Comparison of ENCODE assay signal across 7 mouse cellular contexts in the genomic region with DNA sequence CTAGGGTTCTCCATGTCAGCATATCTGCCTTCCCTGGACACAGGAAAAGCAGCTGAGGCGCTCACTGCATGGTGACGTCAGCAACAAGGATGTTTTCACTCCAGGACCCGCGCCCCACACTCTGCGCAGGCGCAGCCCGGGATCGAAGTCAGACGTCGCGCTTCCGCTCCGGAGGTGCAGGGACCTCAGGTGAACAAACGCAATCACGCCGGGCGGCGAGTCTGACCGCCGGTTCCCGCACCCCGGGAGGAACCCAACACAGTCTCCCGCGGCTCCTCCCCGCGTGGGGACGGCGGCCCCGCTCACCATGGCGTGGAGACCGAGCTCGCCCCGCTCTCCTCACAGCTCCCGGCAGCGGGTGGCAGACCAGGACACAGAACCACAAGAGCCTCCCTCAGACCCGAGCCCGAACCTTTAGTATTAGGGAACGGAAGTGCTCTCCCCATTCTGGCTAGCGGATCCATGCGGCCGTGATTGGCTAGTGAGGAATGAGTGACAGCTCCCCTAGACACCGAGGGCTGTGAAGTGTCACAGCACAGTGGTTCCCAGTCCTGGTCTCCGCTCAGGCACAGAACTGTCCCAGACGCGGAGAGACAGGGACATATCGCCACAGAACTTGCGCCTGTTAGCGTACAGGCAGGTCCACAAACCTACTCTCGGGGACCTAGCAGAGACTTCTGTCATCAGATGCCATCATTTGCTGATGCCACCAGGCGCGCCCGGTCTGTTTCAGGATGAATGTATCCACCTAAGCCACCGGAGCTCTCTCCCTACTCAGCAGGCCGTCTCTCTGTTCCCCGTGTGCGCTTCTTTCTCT. TPM values are rescaled to one million over a fixed set of nuclear protein-coding genes. Genes with fewer than 3 reads are reported as not detected.
DNase-seq lines count a peak whose midpoint lies in the region; ATAC-seq and TF ChIP-seq lines count a peak whose summit lies in the region.
"Not testable (repeated sequence)": the region's sequence is repeated elsewhere in the genome, so short reads cannot be mapped to it uniquely, and the experiment has no call there.

No protein-coding gene starts in this region.

- peak overlapping the region; percentile 89 for H3K27ac ChIP-seq in embryonic facial prominence, embryonic 13.5 days
- peak overlapping the region; percentile 94 for H3K27ac ChIP-seq in heart, adult 2 months
- peak overlapping the region; percentile 91 for H3K27ac ChIP-seq in limb, embryonic 13.5 days
- H3K27ac ChIP-seq in midbrain, embryonic 15.5 days, result peak overlapping the region; percentile 94
- H3K27ac ChIP-seq in spleen, adult 2 months (ENCODE audit: insufficient read depth, low read length), result peak overlapping the region; percentile 94

- H3K27me3 ChIP-seq in embryonic facial prominence, embryonic 13.5 days; heart, adult 2 months (ENCODE audit: control insufficient read depth, insufficient read depth, low read length); limb, embryonic 13.5 days; midbrain, embryonic 15.5 days (replicated peaks); spleen, adult 2 months (ENCODE audit: control insufficient read depth, insufficient read depth, low read length): not testable (repeated sequence)

- peak overlapping the region; percentile 52 for H3K4me3 ChIP-seq in embryonic facial prominence, embryonic 13.5 days
- peak overlapping the region; percentile 64 for H3K4me3 ChIP-seq in heart, adult 2 months
- peak overlapping the region; percentile 53 for H3K4me3 ChIP-seq in limb, embryonic 13.5 days
- peak overlapping the region; percentile 54 for H3K4me3 ChIP-seq in midbrain, embryonic 15.5 days
- peak overlapping the region; percentile 62 for H3K4me3 ChIP-seq in spleen, adult 2 months (ENCODE audit: extremely low read depth, insufficient read depth, insufficient read length)

- 0 out of 2 replicates have a peak, but pooled peaks have one; percentile 19 for TF ChIP-seq EP300 in heart, adult 2 months (IDR thresholded peaks at IDR 0.05; ENCODE audit: insufficient read depth, low read depth, low read length)

- TF ChIP-seq POLR2A in heart, adult 2 months (IDR thresholded peaks at IDR 0.05; ENCODE audit: insufficient read depth, low read depth, low read length), result peak; percentile 85
- peak; percentile 15 for TF ChIP-seq POLR2A in spleen, adult 2 months (IDR thresholded peaks at IDR 0.05; ENCODE audit: low read depth, low read length)

- H3K9me3 ChIP-seq in embryonic facial prominence, embryonic 13.5 days; limb, embryonic 13.5 days; midbrain, embryonic 15.5 days: not testable (repeated sequence)

- ATAC-seq in embryonic facial prominence, embryonic 13.5 days (ENCODE audit: insufficient number of reproducible peaks, insufficient read depth, low FRiP score, low TSS enrichment, low read depth), result peak; percentile 93
- ATAC-seq in limb, embryonic 13.5 days (ENCODE audit: low FRiP score, low read depth), result peak; percentile 96
- peak; percentile 99 for ATAC-seq in midbrain, embryonic 15.5 days (replicated peaks)

- WGBS in embryonic facial prominence, embryonic 13.5 days, result under 1% methylated on average over 56 of the region's 56 CpGs
- under 1% methylated on average over 56 of the region's 56 CpGs for WGBS in heart, adult 2 months
- WGBS in limb, embryonic 13.5 days, result under 1% methylated on average over 56 of the region's 56 CpGs
- WGBS in midbrain, embryonic 15.5 days, result under 1% methylated on average over 55 of the region's 56 CpGs
- WGBS in spleen, adult 2 months, result 2% methylated on average over 56 of the region's 56 CpGs

- not testable (repeated sequence) for H3K79me2 ChIP-seq in heart, adult 2 months (replicated peaks; ENCODE audit: control insufficient read depth, insufficient read depth, low read length)

- not testable (repeated sequence) for H3K4me1 ChIP-seq in embryonic facial prominence, embryonic 13.5 days; heart, adult 2 months (ENCODE audit: control insufficient read depth, insufficient read depth, low read length); limb, embryonic 13.5 days; spleen, adult 2 months (ENCODE audit: control insufficient read depth, insufficient read depth, insufficient read length)
- H3K4me1 ChIP-seq in midbrain, embryonic 15.5 days, result peaks cover 10% of the 10 kb centered on the region; the same call in 1 of the 2 replicates

- not testable (repeated sequence) for H3K36me3 ChIP-seq in embryonic facial prominence, embryonic 13.5 days; heart, adult 2 months (ENCODE audit: control insufficient read depth, insufficient read depth, low read length); midbrain, embryonic 15.5 days (replicated peaks); spleen, adult 2 months (ENCODE audit: control insufficient read depth, insufficient read depth, low read length)
- H3K36me3 ChIP-seq in limb, embryonic 13.5 days, result peaks cover 12% of the 10 kb centered on the region

- DNase-seq in adrenal gland, postnatal 14 days, result peak; percentile 96
- DNase-seq in heart, adult 2 months, result peak; percentile 92 to 95
- peak; percentile 96 for DNase-seq in kidney, adult 8-10 months
- peak; percentile 35 to 89 for DNase-seq in spleen, adult 2 months (ENCODE audit: low read depth in 1 of 2, low spot score in 2 of 2)

- H3K4me2 ChIP-seq in embryonic facial prominence, embryonic 13.5 days, result peak overlapping the region; percentile 82
- H3K4me2 ChIP-seq in limb, embryonic 13.5 days (replicated peaks), result peak overlapping the region; percentile 83
- peak overlapping the region; percentile 85 for H3K4me2 ChIP-seq in midbrain, embryonic 15.5 days

- H3K9ac ChIP-seq in embryonic facial prominence, embryonic 13.5 days, result peak overlapping the region; percentile 74
- peak overlapping the region; percentile 84 for H3K9ac ChIP-seq in heart, adult 2 months (ENCODE audit: low read depth, low read length)
- H3K9ac ChIP-seq in limb, embryonic 13.5 days, result peak overlapping the region; percentile 72
- peak overlapping the region; percentile 67 for H3K9ac ChIP-seq in midbrain, embryonic 15.5 days

- intact Hi-C loops in heart, adult 2 months (cut with DNase I), result loop anchor here (2.0 to 5.0 kb wide), 2 partner anchors 14 to 53 kb away; a partner anchor contains a TSS

- TF ChIP-seq CTCF in heart, adult 2 months (IDR thresholded peaks at IDR 0.05); spleen, adult 2 months (IDR thresholded peaks at IDR 0.05; ENCODE audit: extremely low read depth, insufficient read depth, insufficient read length, insufficient replicate concordance): not testable (repeated sequence)

RNA-seq across cellular contexts. Expression of a gene that starts 4.2 kb away (rescaled TPM):
- 4.4 and 5.4 TPM in 2 replicates for total RNA-seq in adrenal gland, postnatal 14 days (2021)
- polyA plus RNA-seq in embryonic facial prominence, embryonic 13.5 days (2015; fragmentation: Nextera tagmentation; extraction: Ambion mirVana), result 5.8 and 7.2 TPM in 2 replicates
- 1 to 10 TPM; 2.5 to 3.9 TPM for total RNA-seq in heart, adult 2 months (2021)
- polyA plus RNA-seq in heart, adult 2 months (2012; rRNA removed), result 0.49 and 1.2 TPM in 2 replicates
- 7.0 and 7.6 TPM in 2 replicates for polyA plus RNA-seq in limb, embryonic 13.5 days (2015; fragmentation: Nextera tagmentation; extraction: Ambion mirVana)
- 9.6 and 10.2 TPM in 2 replicates for polyA plus RNA-seq in midbrain, embryonic 15.5 days (2015; fragmentation: Nextera tagmentation; extraction: Ambion mirVana)
- 0.25 and 0.27 TPM in 2 replicates for polyA plus RNA-seq in spleen, adult 2 months (2012; rRNA removed)

RNA-seq across cellular contexts. Expression of a gene that starts 7.4 kb away (rescaled TPM):
- 1.2 and 1.6 TPM in 2 replicates for total RNA-seq in adrenal gland, postnatal 14 days (2021)
- polyA plus RNA-seq in embryonic facial prominence, embryonic 13.5 days (2015; fragmentation: Nextera tagmentation; extraction: Ambion mirVana), result 1.3 and 1.9 TPM in 2 replicates
- total RNA-seq in heart, adult 2 months (2021), result under 1 TPM; 0.34 to 0.91 TPM
- polyA plus RNA-seq in heart, adult 2 months (2012; rRNA removed), result 1.3 and 4.1 TPM in 2 replicates
- polyA plus RNA-seq in limb, embryonic 13.5 days (2015; fragmentation: Nextera tagmentation; extraction: Ambion mirVana), result 1.3 and 1.4 TPM in 2 replicates
- polyA plus RNA-seq in midbrain, embryonic 15.5 days (2015; fragmentation: Nextera tagmentation; extraction: Ambion mirVana), result 7.4 and 8.3 TPM in 2 replicates
- 36.3 and 44.8 TPM in 2 replicates for polyA plus RNA-seq in spleen, adult 2 months (2012; rRNA removed)

RNA-seq across cellular contexts. Expression of a gene that starts 13.8 kb away (rescaled TPM):
- 18.2 and 24.8 TPM in 2 replicates for total RNA-seq in adrenal gland, postnatal 14 days (2021)
- 27.0 and 29.5 TPM in 2 replicates for polyA plus RNA-seq in embryonic facial prominence, embryonic 13.5 days (2015; fragmentation: Nextera tagmentation; extraction: Ambion mirVana)
- total RNA-seq in heart, adult 2 months (2021), result 1 to 10 TPM; 8.3 to 9.2 TPM
- polyA plus RNA-seq in heart, adult 2 months (2012; rRNA removed), result 3.7 and 4.2 TPM in 2 replicates
- 25.5 and 27.8 TPM in 2 replicates for polyA plus RNA-seq in limb, embryonic 13.5 days (2015; fragmentation: Nextera tagmentation; extraction: Ambion mirVana)
- polyA plus RNA-seq in midbrain, embryonic 15.5 days (2015; fragmentation: Nextera tagmentation; extraction: Ambion mirVana), result 24.5 and 25.4 TPM in 2 replicates
- polyA plus RNA-seq in spleen, adult 2 months (2012; rRNA removed), result 8.2 and 10.5 TPM in 2 replicates

RNA-seq across cellular contexts. Expression of a gene that starts 25.2 kb away (rescaled TPM):
- 1.2 and 3.7 TPM in 2 replicates for total RNA-seq in adrenal gland, postnatal 14 days (2021)
- 35.2 and 35.5 TPM in 2 replicates for polyA plus RNA-seq in embryonic facial prominence, embryonic 13.5 days (2015; fragmentation: Nextera tagmentation; extraction: Ambion mirVana)
- under 1 TPM; 0.63 to 0.64 TPM for total RNA-seq in heart, adult 2 months (2021)
- 1.9 TPM in 2 replicates for polyA plus RNA-seq in heart, adult 2 months (2012; rRNA removed)
- 50.4 and 50.7 TPM in 2 replicates for polyA plus RNA-seq in limb, embryonic 13.5 days (2015; fragmentation: Nextera tagmentation; extraction: Ambion mirVana)
- polyA plus RNA-seq in midbrain, embryonic 15.5 days (2015; fragmentation: Nextera tagmentation; extraction: Ambion mirVana), result 209 and 217 TPM in 2 replicates
- 1.9 and 2.2 TPM in 2 replicates for polyA plus RNA-seq in spleen, adult 2 months (2012; rRNA removed)

RNA-seq across cellular contexts. Expression of a gene that starts 41.2 kb away (rescaled TPM):
- 1.6 and 2.9 TPM in 2 replicates for total RNA-seq in adrenal gland, postnatal 14 days (2021)
- 31.9 and 40.5 TPM in 2 replicates for polyA plus RNA-seq in embryonic facial prominence, embryonic 13.5 days (2015; fragmentation: Nextera tagmentation; extraction: Ambion mirVana)
- total RNA-seq in heart, adult 2 months (2021), result under 1 TPM; 0.50 to 0.61 TPM
- 0.35 and 0.76 TPM in 2 replicates for polyA plus RNA-seq in heart, adult 2 months (2012; rRNA removed)
- polyA plus RNA-seq in limb, embryonic 13.5 days (2015; fragmentation: Nextera tagmentation; extraction: Ambion mirVana), result 36.4 and 39.2 TPM in 2 replicates
- polyA plus RNA-seq in midbrain, embryonic 15.5 days (2015; fragmentation: Nextera tagmentation; extraction: Ambion mirVana), result 203 and 208 TPM in 2 replicates
- 0.06 and 0.07 TPM in 2 replicates for polyA plus RNA-seq in spleen, adult 2 months (2012; rRNA removed)

Comparison
In these comparisons a context has a peak if more than half of its experiments do, and no peak if none do; other contexts are left out.
1. Peak in every context shown above with its lines: DNase-seq, ATAC-seq, H3K4me3 ChIP-seq and H3K27ac ChIP-seq.